Mouse (Mus musculus) heart, postnatal 0 days (tissue): ENCODE results near the gene Gm43518.

Source experiments
- CTCF ChIP-seq: IDR thresholded peaks from 2 replicates; pipeline ENCODE4 v1.5.1; 2016; ENCODE audit warnings: antibody characterized with exemption, control low read depth, low read depth
- EP300 ChIP-seq: IDR thresholded peaks from 2 replicates; pipeline ENCODE4 v1.6.1; 2016; ENCODE audit warnings: antibody characterized with exemption, low read depth

DNA sequence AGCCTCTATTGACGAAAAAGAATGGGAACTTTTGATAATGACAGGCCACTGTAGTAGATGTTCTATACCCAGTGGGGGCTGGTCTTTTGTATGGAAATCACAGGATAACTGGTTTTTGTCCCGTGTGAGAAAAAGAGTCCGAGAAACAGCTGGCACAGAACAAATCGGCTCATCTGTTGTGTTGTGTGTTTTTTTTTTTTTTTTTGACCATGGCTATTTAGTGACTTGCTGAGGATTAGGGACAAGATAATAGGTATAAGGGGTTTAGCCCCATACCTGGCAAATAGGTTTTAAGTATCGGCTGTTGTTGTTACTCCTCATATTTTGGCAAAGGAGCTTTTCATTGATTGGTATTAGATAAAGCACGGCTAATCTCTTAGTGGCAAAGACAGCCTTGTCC lies 45.2 kb downstream of the Gm43518 start:
- TF ChIP-seq CTCF (no peak), EP300 (no peak)
